Mouse (Mus musculus) heart, postnatal 0 days (tissue): ENCODE measurements around the gene Zfp316. TPM values are rescaled to one million over a fixed set of nuclear protein-coding genes. Genes with fewer than 3 reads are reported as not detected.
A peak's percentile ranks its signal among the peaks of the same experiment; 100 is the strongest.

ENCODE experiments used
- ATAC-seq: fragments of 200-750 bp; cut with Nextera tagmentation; 2 replicates; pipeline ENCODE4 v1.8.0; 2017; ENCODE audit warnings: low read depth, moderate number of reproducible peaks, moderate library complexity; ENCODE audit not compliant: insufficient read depth
- DNase-seq: peaks from one replicate; pipeline ENCODE4 v3.0.0-alpha.2; 2016; ENCODE audit warnings: low spot score
- H3K27ac ChIP-seq: fragments of 300-500 bp; sonication (generic); 2 replicates; pipeline ENCODE4 v1.5.1; 2014; ENCODE audit warnings: low read depth, mild to moderate bottlenecking
- H3K27me3 ChIP-seq: fragments of 300-500 bp; sonication (generic); 2 replicates; pipeline ENCODE4 v1.6.1; 2014; ENCODE audit warnings: low read length, mixed read lengths; ENCODE audit not compliant: control insufficient read depth, insufficient read depth
- H3K36me3 ChIP-seq: fragments of 300-500 bp; sonication (generic); replicated peaks from 2 replicates; pipeline ENCODE4 v1.6.1; 2014; ENCODE audit warnings: low read length, mixed read lengths; ENCODE audit not compliant: control insufficient read depth, insufficient read depth
- H3K4me1 ChIP-seq: fragments of 300-500 bp; sonication (generic); 2 replicates; pipeline ENCODE4 v1.6.1; 2014; ENCODE audit warnings: antibody characterized with exemption; ENCODE audit not compliant: control insufficient read depth, insufficient read depth
- H3K4me2 ChIP-seq: fragments of 300-500 bp; sonication (generic); 2 replicates; pipeline ENCODE4 v1.6.1; 2014; ENCODE audit warnings: low read depth, mild to moderate bottlenecking, low read length, moderate library complexity
- H3K4me3 ChIP-seq: fragments of 300-500 bp; sonication (generic); 2 replicates; pipeline ENCODE4 v1.5.1; 2014; ENCODE audit warnings: low read depth, low read length
- H3K9ac ChIP-seq: fragments of 300-500 bp; sonication (generic); replicated peaks from 2 replicates; pipeline ENCODE4 v1.6.1; 2014; ENCODE audit warnings: low read depth, low read length, mixed read lengths
- H3K9me3 ChIP-seq: fragments of 300-500 bp; sonication (generic); replicated peaks from 2 replicates; pipeline ENCODE4 v1.6.1; 2016; ENCODE audit warnings: low read length; ENCODE audit not compliant: control insufficient read depth
- CTCF ChIP-seq: IDR thresholded peaks from 2 replicates; pipeline ENCODE4 v1.5.1; 2016; ENCODE audit warnings: antibody characterized with exemption, control low read depth, low read depth
- EP300 ChIP-seq: IDR thresholded peaks from 2 replicates; pipeline ENCODE4 v1.6.1; 2016; ENCODE audit warnings: antibody characterized with exemption, low read depth
- WGBS: fragments of 180-500 bp; shearing (Covaris S2); extraction: QIAGEN DNeasy Blood & Tissue Kit; methylation state at CpG from one replicate; pipeline ENCODE4 v1.1.7; 2014; 5-methylcytosine and 5-hydroxymethylcytosine counted together
- polyA plus RNA-seq: library from polyadenylated mRNA; unstranded; fragments of >200 nt; fragmentation: Nextera tagmentation; extraction: Ambion mirVana; gene quantifications from 2 replicates; pipeline ENCODE4 v1.2.1, GENCODE M21; 2015
- total RNA-seq: library from RNA; depleted of rRNA; stranded (reverse); fragments of >200 nt; gene quantifications from 2 replicates; pipeline ENCODE4 v1.2.3, GENCODE M21; 2014; ENCODE audit warnings: low replicate concordance; rRNA removed

Gene Zfp316
- total RNA-seq (7.0 and 8.2 TPM in 2 replicates), polyA plus RNA-seq (1.2 and 1.3 TPM in 2 replicates)

GRCm38 (mm10) chr5:143269363-143270150, at the start of gene Zfp316:
Gene Zfp316 (minus strand): TSS chr5:143270022.
- Histone ChIP-seq H3K9ac (peak within 1 kb of the TSS; percentile 90), H3K4me2 (peak within 1 kb of the TSS; percentile 99), H3K27me3 (no peaks in the 10 kb centered on the region), H3K27ac (peak within 1 kb of the TSS; percentile 53), H3K4me3 (peak within 1 kb of the TSS; percentile 98), H3K4me1 (peaks cover 15% of the 10 kb centered on the region), H3K36me3 (no peaks in the 10 kb centered on the region), H3K9me3 (no peaks in the 10 kb centered on the region)
- ATAC-seq (peak; percentile 79), DNase-seq (peak; percentile 29)
- TF ChIP-seq CTCF (no peak), EP300 (no peak)
- WGBS, result under 1% methylated on average over 67 of the region's 79 CpGs

- no peak overlapping the region for H3K4me3 ChIP-seq
- H3K27ac ChIP-seq, result no peak overlapping the region
- no peak for DNase-seq
- H3K27me3 ChIP-seq, result no peaks in the 10 kb centered on the region
- peaks cover 61% of the 10 kb centered on the region for H3K36me3 ChIP-seq
- ATAC-seq, result no peak
- TF ChIP-seq CTCF, result no peak
- TF ChIP-seq EP300, result no peak
- H3K9ac ChIP-seq, result no peak overlapping the region
- H3K9me3 ChIP-seq, result no peaks in the 10 kb centered on the region
- WGBS, result 77% methylated on average over 8 of the region's 8 CpGs
- H3K4me1 ChIP-seq, result peaks cover 10% of the 10 kb centered on the region
- no peak overlapping the region for H3K4me2 ChIP-seq
These were observed 47.4 kb upstream of the Zfp316 start for GRCm38 (mm10) chr5:143317288-143317610.

DNA sequence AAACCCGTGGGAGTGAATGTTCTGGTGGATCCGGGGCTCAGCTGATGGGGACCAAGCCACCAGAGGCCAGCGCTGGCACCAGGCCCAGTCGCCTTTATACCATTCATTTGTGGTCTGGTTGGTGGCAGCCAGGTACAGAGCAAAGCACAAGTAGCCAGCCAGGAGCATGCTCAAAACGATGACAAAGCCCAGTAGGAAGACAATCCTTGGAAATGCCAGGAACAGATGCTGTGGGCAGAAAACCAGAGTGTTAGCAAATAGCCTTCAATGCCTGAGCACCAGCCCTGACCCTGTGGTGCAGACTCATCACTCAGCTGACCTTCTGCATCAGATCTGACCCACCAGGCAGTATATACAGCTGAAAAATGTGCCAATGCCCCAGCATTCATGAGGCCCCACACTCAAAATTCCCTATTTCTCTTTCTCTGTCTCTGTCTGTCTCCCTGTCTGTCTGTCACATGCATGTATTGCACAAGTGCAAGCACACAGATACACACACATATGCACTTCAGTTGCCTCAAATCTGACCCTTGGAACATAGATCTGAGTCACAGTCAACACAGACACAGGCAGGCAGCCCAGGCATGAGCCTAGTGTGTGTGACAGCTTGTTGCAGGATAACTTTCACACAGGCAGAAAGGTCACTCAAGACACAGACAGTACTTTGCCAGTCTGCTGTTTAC, 46.9 kb upstream of the Zfp316 start:
- DNase-seq (no peak), ATAC-seq (no peak)
- Histone ChIP-seq H3K27me3 (no peaks in the 10 kb centered on the region), H3K36me3 (peaks cover 57% of the 10 kb centered on the region), H3K4me2 (no peak overlapping the region), H3K9ac (no peak overlapping the region), H3K4me3 (no peak overlapping the region), H3K9me3 (no peaks in the 10 kb centered on the region), H3K27ac (no peak overlapping the region), H3K4me1 (peaks cover 10% of the 10 kb centered on the region)
- WGBS, result 88% methylated on average over 5 of the region's 5 CpGs
- TF ChIP-seq CTCF (no peak), EP300 (no peak)

DNA sequence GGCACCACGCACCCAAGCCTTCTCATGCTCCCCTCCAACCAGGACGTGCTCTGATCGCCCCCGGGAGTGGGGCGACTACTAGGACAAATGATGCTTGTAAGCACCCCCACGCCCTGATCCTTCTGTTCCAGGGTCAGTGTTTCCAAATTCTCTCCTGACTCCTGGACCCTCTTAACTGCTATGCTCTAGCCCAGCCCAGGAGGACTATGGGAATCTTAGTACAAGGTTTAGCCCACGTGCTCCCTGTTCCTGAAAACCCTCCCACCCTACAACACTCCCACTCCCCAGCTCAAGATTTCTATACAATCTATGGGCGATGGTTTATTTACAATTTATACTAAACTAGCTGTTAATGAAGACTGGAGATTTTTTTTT, 45.7 kb upstream of the Zfp316 start:
- Histone ChIP-seq H3K4me2 (peak overlapping the region; percentile 93), H3K9me3 (no peaks in the 10 kb centered on the region), H3K9ac (no peak overlapping the region), H3K27ac (no peak overlapping the region), H3K4me3 (peak overlapping the region; percentile 83), H3K36me3 (peaks cover 56% of the 10 kb centered on the region), H3K4me1 (peaks cover 10% of the 10 kb centered on the region), H3K27me3 (no peaks in the 10 kb centered on the region)
- 18% methylated on average over 8 of the region's 8 CpGs for WGBS
- ATAC-seq (0 out of 2 replicates have a peak, but pooled peaks have one; percentile 5), DNase-seq (no peak)
- TF ChIP-seq CTCF (no peak), EP300 (no peak)

DNA sequence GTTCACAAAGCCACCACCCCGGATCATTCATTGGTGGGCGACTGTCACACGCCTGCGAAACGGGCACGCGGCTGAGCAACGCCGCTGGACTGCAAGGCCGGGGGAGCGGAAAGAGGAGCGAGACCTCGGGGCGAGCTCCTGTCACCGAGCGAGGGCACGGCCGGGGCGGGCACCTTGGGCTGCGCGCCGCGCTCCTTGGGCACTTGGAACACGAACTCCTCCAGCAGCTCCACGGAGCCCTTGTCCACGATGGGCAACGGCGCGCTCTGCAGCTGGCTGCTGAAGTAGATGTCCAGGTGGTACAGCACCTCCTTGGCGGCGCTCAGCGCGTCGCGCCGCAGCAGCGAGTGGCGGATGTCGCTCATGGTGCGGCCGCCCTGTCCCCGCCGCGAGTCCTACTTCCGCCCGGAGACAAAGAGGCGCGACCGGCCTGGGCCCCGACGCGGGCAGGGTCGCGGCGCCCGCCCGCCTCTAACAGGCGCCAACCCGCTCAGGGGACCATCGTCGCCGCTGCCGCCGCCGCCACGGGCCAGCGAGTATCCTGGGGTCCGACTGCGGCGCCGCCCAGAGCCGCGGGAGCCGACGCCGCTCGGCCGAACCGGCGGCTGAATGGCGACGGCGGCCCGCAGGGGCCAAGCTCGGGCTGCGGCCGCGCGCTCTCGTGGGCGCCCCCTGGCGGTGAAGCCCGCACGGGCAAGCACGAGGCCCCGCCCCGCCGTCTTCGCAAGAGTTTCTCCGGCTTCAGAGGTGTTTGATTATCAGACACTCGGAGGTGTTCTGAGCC, 45.1 kb upstream of the Zfp316 start, which contains the start of gene E130309D02Rik:
E130309D02Rik (minus strand) TSS at position 631 of the 784 bp plus-strand sequence.
- peak within 1 kb of the TSS; percentile 81 for H3K9ac ChIP-seq
- TF ChIP-seq CTCF (peak; percentile 70), EP300 (no peak)
- H3K4me2 ChIP-seq, result peak within 1 kb of the TSS; percentile 93
- no peaks in the 10 kb centered on the region for H3K27me3 ChIP-seq
- DNase-seq (peak; percentile 66), ATAC-seq (peak; percentile 84)
- peaks cover 56% of the 10 kb centered on the region for H3K36me3 ChIP-seq
- peaks cover 10% of the 10 kb centered on the region for H3K4me1 ChIP-seq
- no peaks in the 10 kb centered on the region for H3K9me3 ChIP-seq
- under 1% methylated on average over 87 of the region's 101 CpGs for WGBS
- H3K4me3 ChIP-seq, result peak within 1 kb of the TSS; percentile 83
- H3K27ac ChIP-seq, result peak within 1 kb of the TSS; percentile 89
